In genomic region chr7:27257852-27258204, GRCm38 (mm10) we compare ENCODE assay signal across 8 mouse cellular contexts. TPM values are rescaled to one million over a fixed set of nuclear protein-coding genes. Genes with fewer than 3 reads are reported as not detected.
A peak's percentile ranks its signal among the peaks of the same experiment; 100 is the strongest.
DNase-seq lines count a peak whose midpoint lies in the region; ATAC-seq lines count a peak whose summit lies in the region.

No protein-coding gene starts in this region.

- H3K9me3 ChIP-seq in kidney, embryonic 15.5 days (replicated peaks) = no peaks in the 10 kb centered on the region
- no peaks in the 10 kb centered on the region for H3K9me3 ChIP-seq in intestine, embryonic 15.5 days
- no peaks in the 10 kb centered on the region for H3K9me3 ChIP-seq in neural tube, embryonic 13.5 days

- no peaks in the 10 kb centered on the region for H3K27me3 ChIP-seq in kidney, embryonic 15.5 days
- H3K27me3 ChIP-seq in intestine, embryonic 15.5 days (replicated peaks) = no peaks in the 10 kb centered on the region
- H3K27me3 ChIP-seq in neural tube, embryonic 13.5 days = no peaks in the 10 kb centered on the region

- peaks cover 39% of the 10 kb centered on the region for H3K4me1 ChIP-seq in kidney, embryonic 15.5 days
- peaks cover 33% of the 10 kb centered on the region for H3K4me1 ChIP-seq in intestine, embryonic 15.5 days (replicated peaks)
- H3K4me1 ChIP-seq in neural tube, embryonic 13.5 days (replicated peaks) = peaks cover 55% of the 10 kb centered on the region

- H3K4me2 ChIP-seq in kidney, embryonic 15.5 days = peak overlapping the region; percentile 92
- H3K4me2 ChIP-seq in intestine, embryonic 15.5 days (replicated peaks) = peak overlapping the region; percentile 91
- H3K4me2 ChIP-seq in neural tube, embryonic 13.5 days = peak overlapping the region; percentile 93

- WGBS in kidney, embryonic 15.5 days = 9% methylated on average over 5 of the region's 6 CpGs
- 10% methylated on average over 6 of the region's 6 CpGs for WGBS in intestine, embryonic 15.5 days
- WGBS in neural tube, embryonic 13.5 days = 3% methylated on average over 3 of the region's 6 CpGs

- no peak for DNase-seq in kidney, postnatal 25 days
- DNase-seq in embryo, embryonic 11 days = peak; percentile 53
- DNase-seq in natural killer cell, adult 2 months (ENCODE audit: low spot score in 2 of 2) = no peak
- no peak for DNase-seq in adrenal gland, postnatal 14 days
- no peak for DNase-seq in frontal cortex, postnatal 10 days (ENCODE audit: low spot score in 2 of 2)

- peak overlapping the region; percentile 84 for H3K4me3 ChIP-seq in kidney, embryonic 15.5 days (replicated peaks)
- H3K4me3 ChIP-seq in intestine, embryonic 15.5 days (replicated peaks) = peak overlapping the region; percentile 79
- H3K4me3 ChIP-seq in neural tube, embryonic 13.5 days = peak overlapping the region; percentile 75

- 0 out of 2 replicates have a peak overlapping the region, but pooled peaks have one; percentile 56 for H3K27ac ChIP-seq in kidney, embryonic 15.5 days
- peak overlapping the region; percentile 71; the same call in 1 of the 2 replicates for H3K27ac ChIP-seq in intestine, embryonic 15.5 days
- H3K27ac ChIP-seq in neural tube, embryonic 13.5 days (replicated peaks) = peak overlapping the region; percentile 96

- H3K36me3 ChIP-seq in kidney, embryonic 15.5 days = peaks cover 17% of the 10 kb centered on the region
- H3K36me3 ChIP-seq in intestine, embryonic 15.5 days = peaks cover under 1% of the 10 kb centered on the region; the same call in 1 of the 2 replicates
- peaks cover 31% of the 10 kb centered on the region for H3K36me3 ChIP-seq in neural tube, embryonic 13.5 days

- no peak overlapping the region; the same call in 1 of the 2 replicates for H3K9ac ChIP-seq in kidney, embryonic 15.5 days
- H3K9ac ChIP-seq in intestine, embryonic 15.5 days = peak overlapping the region; percentile 48
- H3K9ac ChIP-seq in neural tube, embryonic 13.5 days = peak overlapping the region; percentile 97

- ATAC-seq in kidney, embryonic 15.5 days (replicated peaks; ENCODE audit: low FRiP score) = 0 out of 2 replicates have a peak, but pooled peaks have one; percentile 1
- no peak for ATAC-seq in intestine, embryonic 15.5 days
- ATAC-seq in neural tube, embryonic 13.5 days (ENCODE audit: low read depth) = peak; percentile 14

RNA-seq across cellular contexts. Expression of gene Numbl, which starts 0.4 kb away (rescaled TPM):
- polyA plus RNA-seq in kidney, embryonic 15.5 days (2015; fragmentation: Nextera tagmentation; extraction: Ambion mirVana) = 15.3 and 18.5 TPM in 2 replicates
- 16.2 and 16.5 TPM in 2 replicates for polyA plus RNA-seq in intestine, embryonic 15.5 days (2015; fragmentation: Nextera tagmentation; extraction: Ambion mirVana)
- polyA plus RNA-seq in neural tube, embryonic 13.5 days (2015; fragmentation: Nextera tagmentation; extraction: Ambion mirVana) = 52.8 and 55.3 TPM in 2 replicates
- total RNA-seq in adrenal gland, postnatal 14 days (2021) = 8.7 and 11.9 TPM in 2 replicates

RNA-seq across cellular contexts. Expression of gene Coq8b, which starts 25.0 kb away (rescaled TPM):
- polyA plus RNA-seq in kidney, embryonic 15.5 days (2015; fragmentation: Nextera tagmentation; extraction: Ambion mirVana) = 20.9 and 23.1 TPM in 2 replicates
- polyA plus RNA-seq in intestine, embryonic 15.5 days (2015; fragmentation: Nextera tagmentation; extraction: Ambion mirVana) = 21.3 and 21.4 TPM in 2 replicates
- 22.2 and 22.6 TPM in 2 replicates for polyA plus RNA-seq in neural tube, embryonic 13.5 days (2015; fragmentation: Nextera tagmentation; extraction: Ambion mirVana)
- total RNA-seq in adrenal gland, postnatal 14 days (2021) = 44.2 and 44.8 TPM in 2 replicates

RNA-seq across cellular contexts. Expression of gene Itpkc, which starts 29.4 kb away (rescaled TPM):
- 4.4 and 5.2 TPM in 2 replicates for polyA plus RNA-seq in kidney, embryonic 15.5 days (2015; fragmentation: Nextera tagmentation; extraction: Ambion mirVana)
- polyA plus RNA-seq in intestine, embryonic 15.5 days (2015; fragmentation: Nextera tagmentation; extraction: Ambion mirVana) = 8.8 and 9.4 TPM in 2 replicates
- polyA plus RNA-seq in neural tube, embryonic 13.5 days (2015; fragmentation: Nextera tagmentation; extraction: Ambion mirVana) = 5.1 and 7.5 TPM in 2 replicates
- total RNA-seq in adrenal gland, postnatal 14 days (2021) = 8.6 and 9.6 TPM in 2 replicates
